Mouse (Mus musculus) Muller cell, postnatal 12 days (primary cell): Measurements from ENCODE around the gene Pdcd1lg2.
A peak's percentile ranks its signal among the peaks of the same experiment; 100 is the strongest.
"Not testable (repeated sequence)": the region's sequence is repeated elsewhere in the genome, so short reads cannot be mapped to it uniquely, and the experiment has no call there.

Experiments
- DNase-seq: peaks from one replicate; pipeline ENCODE4 v3.0.0-alpha.2; 2015; ENCODE audit errors: inconsistent ontology term

Pdcd1lg2 gene

GRCm38 (mm10) chr19:29383368-29383767 is 27.4 kb upstream of the Pdcd1lg2 start:
- DNase-seq, result no peak

GRCm38 (mm10) chr19:29384412-29384811 is 26.3 kb upstream of the Pdcd1lg2 start:
- DNase-seq, result no peak

- DNase-seq, result no peak
Observed at GRCm38 (mm10) chr19:29384994-29385393, 25.7 kb upstream of the Pdcd1lg2 start.

- DNase-seq, result no peak
Observed at GRCm38 (mm10) chr19:29385822-29386221, 24.9 kb upstream of the Pdcd1lg2 start.

- DNase-seq, result no peak
Observed at GRCm38 (mm10) chr19:29388818-29389217, 21.9 kb upstream of the Pdcd1lg2 start.

GRCm38 (mm10) chr19:29390483-29390882 is 20.2 kb upstream of the Pdcd1lg2 start:
- no peak for DNase-seq

- DNase-seq, result no peak
Observed at GRCm38 (mm10) chr19:29391279-29391678, 19.4 kb upstream of the Pdcd1lg2 start.

GRCm38 (mm10) chr19:29393333-29393732 is 17.4 kb upstream of the Pdcd1lg2 start:
- no peak for DNase-seq

- no peak for DNase-seq
Observed at GRCm38 (mm10) chr19:29394721-29395120, 16.0 kb upstream of the Pdcd1lg2 start.

- no peak for DNase-seq
Observed at GRCm38 (mm10) chr19:29396353-29396752, 14.4 kb upstream of the Pdcd1lg2 start.

GRCm38 (mm10) chr19:29399786-29400185 is 10.9 kb upstream of the Pdcd1lg2 start:
- DNase-seq, result no peak

- DNase-seq, result no peak
Observed at GRCm38 (mm10) chr19:29400466-29400865, 10.3 kb upstream of the Pdcd1lg2 start.

- DNase-seq, result no peak
Observed at GRCm38 (mm10) chr19:29402621-29403020, 8.1 kb upstream of the Pdcd1lg2 start.

- DNase-seq, result no peak
Observed at GRCm38 (mm10) chr19:29403251-29403650, 7.5 kb upstream of the Pdcd1lg2 start.

- DNase-seq, result no peak
Observed at GRCm38 (mm10) chr19:29405388-29405787, 5.3 kb upstream of the Pdcd1lg2 start.

- no peak for DNase-seq
Observed at GRCm38 (mm10) chr19:29406042-29407017, 4.4 kb upstream of the Pdcd1lg2 start.

- peak; percentile 12 for DNase-seq
Observed at GRCm38 (mm10) chr19:29412476-29413420, 2.0 kb downstream of the Pdcd1lg2 start.

- DNase-seq, result no peak
Observed at GRCm38 (mm10) chr19:29414513-29414912, 3.8 kb downstream of the Pdcd1lg2 start.

GRCm38 (mm10) chr19:29414917-29415316 is 4.2 kb downstream of the Pdcd1lg2 start:
- not testable (repeated sequence) for DNase-seq

- DNase-seq, result no peak
Observed at GRCm38 (mm10) chr19:29416393-29416902, 5.7 kb downstream of the Pdcd1lg2 start.

GRCm38 (mm10) chr19:29417188-29417587 is 6.5 kb downstream of the Pdcd1lg2 start:
- DNase-seq, result no peak

GRCm38 (mm10) chr19:29417894-29418293 is 7.2 kb downstream of the Pdcd1lg2 start:
- DNase-seq, result no peak
